8 mouse cellular contexts compared by ENCODE assay signal in the genomic region with DNA sequence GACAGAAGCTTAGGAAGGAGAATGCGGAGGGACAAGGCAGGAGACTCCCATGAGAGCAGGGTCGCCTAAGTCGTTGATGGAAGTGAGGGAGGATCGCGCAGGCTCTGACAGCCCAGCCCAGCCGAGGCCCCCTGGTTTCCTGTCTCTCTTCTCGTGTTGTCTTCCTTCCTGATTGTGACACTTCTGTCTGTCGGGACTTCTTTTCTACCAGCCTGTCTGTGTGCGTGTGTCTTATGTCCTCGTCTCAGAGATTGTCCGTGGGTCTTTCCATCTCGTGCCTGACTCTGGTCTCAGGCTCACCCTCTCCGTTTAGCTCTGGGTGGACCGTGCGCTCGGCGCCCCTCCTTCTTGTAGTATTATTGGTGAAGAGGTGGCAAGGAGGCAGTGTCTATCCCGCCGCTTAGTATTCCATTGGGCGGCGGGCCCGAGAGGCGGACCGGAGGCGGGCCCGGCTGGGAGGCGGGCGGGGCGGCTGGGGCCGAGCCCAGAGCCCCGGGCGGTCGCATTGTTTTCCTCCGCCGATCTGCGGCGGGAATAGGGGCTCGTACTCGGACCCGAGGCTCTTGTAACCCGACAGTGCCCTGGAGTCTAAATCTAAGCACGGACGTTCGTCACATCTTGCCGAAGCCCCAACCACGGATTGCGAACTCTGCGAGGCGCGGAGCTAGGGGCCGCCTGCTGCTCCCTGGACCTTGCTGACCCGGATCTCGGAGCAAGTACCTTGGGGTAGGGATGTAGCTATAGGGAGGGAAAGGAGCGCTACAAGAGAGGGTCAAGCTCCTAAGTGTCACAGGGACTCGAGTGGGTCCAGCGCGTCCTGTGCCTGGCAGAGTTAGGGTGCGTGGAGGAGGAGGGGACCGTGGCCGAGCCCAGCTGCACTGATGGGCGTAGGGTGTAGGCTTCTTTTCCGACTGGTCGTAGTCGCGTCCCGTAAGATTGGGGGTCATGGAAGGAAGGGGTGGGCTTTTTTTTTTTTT. TPM values are rescaled to one million over a fixed set of nuclear protein-coding genes. Genes with fewer than 3 reads are reported as not detected.
A peak's percentile ranks its signal among the peaks of the same experiment; 100 is the strongest.
DNase-seq lines count a peak whose midpoint lies in the region; ATAC-seq lines count a peak whose summit lies in the region.

A gene (plus strand): TSS at position 471 of the 977 bp plus-strand sequence.

- peaks cover 13% of the 10 kb centered on the region for H3K36me3 ChIP-seq in hindbrain, embryonic 12.5 days

- H3K4me2 ChIP-seq in hindbrain, embryonic 12.5 days (replicated peaks): peak within 1 kb of the TSS; percentile 76

- H3K9me3 ChIP-seq in hindbrain, embryonic 12.5 days (replicated peaks): no peaks in the 10 kb centered on the region

- DNase-seq in MN1 (ENCODE audit: low spot score): peak; percentile 92
- DNase-seq in cerebellum, adult 9-10 months: peak; percentile 93
- peak; percentile 79 to 89 for DNase-seq in frontal cortex, adult 2 months (ENCODE audit: extremely low spot score in 1 of 2, low spot score in 1 of 2)
- peak; percentile 83 to 93 for DNase-seq in layer of hippocampus, postnatal 14 days (ENCODE audit: low spot score in 2 of 2)
- peak; percentile 88 for DNase-seq in lung, postnatal 14 days
- peak; percentile 74 for DNase-seq in retina, adult 2 months (ENCODE audit: low read depth, low spot score)
- DNase-seq in thymus, postnatal 36 days: peak; percentile 86 to 87

- H3K9ac ChIP-seq in hindbrain, embryonic 12.5 days: peak within 1 kb of the TSS; percentile 92

- H3K27me3 ChIP-seq in hindbrain, embryonic 12.5 days: peaks cover 2% of the 10 kb centered on the region; the same call in 1 of the 2 replicates

- H3K4me3 ChIP-seq in hindbrain, embryonic 12.5 days: peak within 1 kb of the TSS; percentile 88

- WGBS in hindbrain, embryonic 12.5 days: under 1% methylated on average over 66 of the region's 66 CpGs

- peak within 1 kb of the TSS; percentile 91 for H3K27ac ChIP-seq in hindbrain, embryonic 12.5 days

- ATAC-seq in hindbrain, embryonic 12.5 days (ENCODE audit: low FRiP score): peak; percentile 96

- H3K4me1 ChIP-seq in hindbrain, embryonic 12.5 days: peaks cover 44% of the 10 kb centered on the region

RNA-seq across cellular contexts. Expression of the gene that starts here (rescaled TPM):
- polyA plus RNA-seq in frontal cortex, adult 2 months (2012; rRNA removed): 34.6 and 35.8 TPM in 2 replicates
- polyA plus RNA-seq in hindbrain, embryonic 12.5 days (2016; fragmentation: Nextera tagmentation; extraction: Ambion mirVana): 59.5 and 68.7 TPM in 2 replicates
- total RNA-seq in layer of hippocampus, postnatal 14 days (2021): 10 to 100 TPM; 48.6 to 52.6 TPM

Comparison
In these comparisons a context has a peak if more than half of its experiments do, and no peak if none do; other contexts are left out.
1. Peak in every context shown above with its lines: DNase-seq, ATAC-seq, H3K4me3 ChIP-seq and H3K27ac ChIP-seq.